Mouse (Mus musculus): ENCODE measurements at regions not wholly inside any gene's neighbourhood (a gene's known extent, or its start where the extent isn't known, plus 50 kb on each side); places are given as distances from the start of the nearest gene placed in this dataset.

GRCm38 (mm10) chr1:183702888-183703287 lies 284.9 kb downstream of the Hhipl2 start:
- TF ChIP-seq MAX (IDR thresholded peaks at IDR 0.05; ENCODE audit: low read length), result no peak
- TF ChIP-seq MAZ (IDR thresholded peaks at IDR 0.05; ENCODE audit: low read depth, low read length), result no peak
- TF ChIP-seq ZNF384 (IDR thresholded peaks at IDR 0.05; ENCODE audit: low read depth, low read length), result no peak

Data from MEL (cell line).